Mouse (Mus musculus) mouse trophoblast stem cell (cell line): ENCODE results near the gene Clcn6.

Source experiments
- in situ Hi-C, 2 experiments: fragments of 300-500 bp; cut with MseI, MboI; formaldehyde crosslinking; loops; 2 replicates in 1 of 2; 3 replicates in 1 of 2; pipeline ENCODE4 v1.15.1; 2025

Clcn6 gene

GRCm38 (mm10) chr4:148038600-148039253, at the start of gene Clcn6, which contains the start of gene Mthfr:
TSS of gene Clcn6 (minus strand) at chr4:148038821.
TSS of gene Mthfr (plus strand) at chr4:148039077.
- in situ Hi-C loops = no loop called here

GRCm38 (mm10) chr4:148087907-148088527, 49.4 kb upstream of the Clcn6 start, which contains the start of gene Agtrap:
TSS of gene Agtrap (minus strand) at chr4:148088031.
- in situ Hi-C loops = no loop called here

DNA sequence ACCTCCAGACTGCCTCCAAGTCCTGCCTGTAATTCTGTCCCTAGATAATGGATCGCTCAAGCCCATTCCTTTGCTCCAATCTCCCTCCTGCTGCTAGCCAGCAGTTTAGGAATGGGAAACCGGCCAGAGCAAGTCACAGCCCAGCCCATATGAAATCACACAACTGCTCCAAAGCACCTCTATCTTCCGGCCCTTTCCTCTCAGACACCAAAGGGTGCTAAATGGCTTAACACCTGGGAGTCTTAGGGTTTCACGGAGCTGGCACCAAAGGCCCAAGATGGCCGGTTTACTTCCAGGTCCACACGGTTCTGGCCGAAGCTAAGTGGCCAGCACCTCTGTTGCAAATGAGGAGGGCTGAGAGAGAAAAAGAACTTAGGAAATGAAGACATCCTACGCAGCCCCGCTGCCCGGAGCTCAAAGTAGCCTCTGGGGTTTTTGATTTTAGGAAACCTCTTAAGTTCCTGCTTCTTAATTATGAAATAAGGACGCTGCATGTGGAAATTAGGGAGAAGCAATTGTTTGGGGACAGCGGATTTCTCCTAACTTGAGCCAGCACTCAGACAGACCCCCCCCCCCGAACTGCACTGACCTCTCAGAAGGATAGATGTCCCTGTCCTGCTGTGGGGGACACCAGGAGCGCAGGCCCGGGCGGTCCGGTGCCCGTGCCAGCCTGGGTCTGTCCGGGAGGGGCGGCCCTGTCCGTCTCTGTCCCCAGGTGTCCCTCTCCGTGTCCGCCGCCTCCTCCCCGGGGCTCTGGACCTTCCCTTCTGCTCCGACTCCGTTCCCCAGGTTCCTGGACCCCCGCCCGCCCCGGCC, 48.7 kb upstream of the Clcn6 start:
- in situ Hi-C loops = no loop called here

DNA sequence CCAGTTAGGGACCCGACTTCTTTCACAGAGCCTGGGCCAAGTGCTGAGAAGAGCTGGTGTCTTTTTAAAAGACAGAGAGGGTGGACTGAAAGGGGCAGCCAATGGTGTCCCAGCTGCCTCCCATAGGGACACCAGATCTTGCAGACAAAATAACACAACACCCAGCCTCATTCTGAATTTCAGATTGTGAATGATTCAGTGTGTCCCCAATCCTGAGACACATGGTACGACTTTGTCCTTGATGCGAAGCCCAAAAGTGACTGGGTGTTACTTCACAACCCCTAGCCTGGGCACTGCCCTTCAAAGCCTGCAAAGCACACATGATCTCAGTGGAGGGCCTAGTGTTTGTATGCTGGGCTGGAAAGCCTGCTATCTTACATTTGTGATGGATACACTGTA, 47.3 kb upstream of the Clcn6 start:
- in situ Hi-C loops = no loop called here

DNA sequence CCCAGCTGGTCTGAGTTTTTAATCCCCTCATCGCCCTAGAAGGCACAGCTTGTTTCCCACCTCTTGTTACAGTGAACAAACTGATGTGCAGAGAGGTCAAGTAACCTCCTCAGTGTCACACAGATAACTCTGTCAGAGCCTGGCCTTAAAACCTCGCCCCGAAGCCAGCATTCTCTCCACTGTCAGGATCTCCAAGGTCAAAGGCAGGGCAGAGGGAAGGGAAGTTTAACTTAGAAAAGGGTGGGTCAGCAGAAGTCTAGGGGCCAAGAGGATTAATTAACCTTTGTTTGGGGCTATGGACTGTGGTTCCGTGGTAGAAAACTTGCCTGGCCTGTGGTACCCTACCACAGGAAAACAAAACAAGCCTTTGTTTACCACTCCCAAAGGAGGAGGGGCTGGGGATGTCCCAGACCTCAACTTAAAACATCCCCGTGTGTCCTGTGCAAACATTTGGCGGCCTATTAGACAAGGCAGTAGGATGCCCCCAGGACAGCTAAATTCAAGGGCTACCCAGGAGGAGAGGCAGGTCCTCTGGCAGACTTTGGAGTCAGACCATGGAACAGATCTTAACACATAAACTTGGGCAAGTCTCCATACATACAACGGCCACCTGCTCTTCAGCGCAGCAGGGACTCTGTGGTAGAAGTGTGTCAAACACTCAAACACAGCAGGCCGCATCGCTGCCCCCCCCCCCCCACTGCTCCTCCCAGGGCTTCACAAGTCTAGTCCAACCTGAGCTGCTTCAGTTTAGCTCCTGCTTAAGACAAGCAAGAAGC, 46.7 kb upstream of the Clcn6 start:
- in situ Hi-C loops = no loop called here

GRCm38 (mm10) chr4:148084261-148084714, 45.7 kb upstream of the Clcn6 start:
- in situ Hi-C loops = no loop called here

GRCm38 (mm10) chr4:148083176-148083899, 44.7 kb upstream of the Clcn6 start:
- in situ Hi-C loops = no loop called here

DNA sequence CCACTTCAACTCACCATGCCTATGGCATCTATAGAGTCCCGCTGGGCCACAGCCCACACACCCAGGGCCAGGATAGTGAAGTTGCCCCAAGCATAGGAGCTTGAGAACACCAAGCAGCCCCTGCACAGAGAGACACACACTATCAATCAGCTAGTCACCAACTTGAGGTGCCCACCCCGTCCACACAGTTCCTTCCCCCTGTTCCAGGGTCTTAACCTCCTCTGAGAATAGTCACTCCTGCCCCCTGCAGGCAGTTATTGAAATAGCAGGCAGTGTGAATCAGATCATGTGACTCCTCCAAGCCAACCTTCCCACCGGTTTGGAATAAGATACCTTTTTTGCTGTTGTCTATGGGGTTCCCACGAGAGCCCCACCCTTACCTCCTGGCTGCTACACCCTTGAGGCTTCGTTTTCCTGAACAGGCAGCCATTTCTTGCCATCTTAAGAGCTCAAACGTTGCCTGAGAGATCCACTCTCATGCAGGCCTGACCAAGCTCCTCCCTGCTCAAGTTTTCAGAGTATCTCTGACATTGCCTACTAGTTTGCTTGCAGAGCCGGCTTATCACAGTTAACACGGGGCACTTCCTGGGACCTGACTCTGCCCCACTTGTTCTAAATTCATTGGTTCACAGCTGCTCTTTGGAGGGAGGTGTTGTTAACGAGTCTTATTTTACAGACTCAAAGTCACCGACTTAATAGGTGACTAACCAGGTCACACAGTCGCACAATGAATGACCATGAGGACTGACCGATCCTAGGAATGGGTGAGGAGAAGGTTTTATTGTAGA, 43.8 kb upstream of the Clcn6 start:
- in situ Hi-C loops = no loop called here

GRCm38 (mm10) chr4:148081201-148081600, 42.6 kb upstream of the Clcn6 start:
- in situ Hi-C loops = no loop called here

- in situ Hi-C loops = no loop called here
Measured at GRCm38 (mm10) chr4:148080597-148080973, 42.0 kb upstream of the Clcn6 start.

GRCm38 (mm10) chr4:148079944-148080596, 41.4 kb upstream of the Clcn6 start:
- in situ Hi-C loops = no loop called here

DNA sequence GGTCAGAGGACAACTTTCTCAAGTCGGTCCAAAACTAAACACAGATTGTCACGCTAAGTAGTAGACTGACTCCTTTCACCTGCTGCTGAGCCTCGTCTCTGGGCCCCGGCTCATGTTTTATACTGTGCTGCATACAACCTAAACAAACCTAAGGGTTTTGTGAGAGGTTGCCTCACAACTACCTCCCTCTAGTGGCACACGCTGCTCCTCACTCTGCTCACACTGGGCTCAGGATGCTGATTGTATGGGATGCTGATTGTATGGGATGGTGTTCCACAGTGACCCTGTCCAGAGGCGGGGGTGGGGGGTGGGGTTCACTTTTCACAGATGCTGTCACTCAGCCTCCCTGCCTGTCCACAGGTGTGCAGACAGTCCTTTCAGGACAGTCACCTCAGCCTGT, 40.6 kb upstream of the Clcn6 start:
- in situ Hi-C loops = no loop called here

DNA sequence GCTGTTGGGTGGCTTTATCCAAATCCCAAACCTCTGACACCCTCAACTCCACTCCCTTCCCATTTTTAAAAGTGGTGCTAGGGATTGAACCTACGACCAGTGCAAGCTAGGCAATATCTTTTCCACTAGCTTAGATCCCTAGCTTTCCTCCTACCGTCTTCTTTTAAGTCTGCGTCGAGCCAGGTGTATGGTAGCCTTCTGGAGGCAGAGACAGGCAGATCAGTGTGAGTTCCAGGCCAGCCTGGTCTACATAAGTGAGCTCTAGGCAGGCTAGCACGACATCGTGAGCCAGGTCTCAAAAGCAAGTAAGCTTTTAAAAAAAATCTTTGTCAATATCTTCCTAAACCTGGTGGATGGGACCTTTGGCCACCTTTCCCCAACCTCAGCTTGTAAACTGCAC, 37.3 kb upstream of the Clcn6 start:
- in situ Hi-C loops = no loop called here

DNA sequence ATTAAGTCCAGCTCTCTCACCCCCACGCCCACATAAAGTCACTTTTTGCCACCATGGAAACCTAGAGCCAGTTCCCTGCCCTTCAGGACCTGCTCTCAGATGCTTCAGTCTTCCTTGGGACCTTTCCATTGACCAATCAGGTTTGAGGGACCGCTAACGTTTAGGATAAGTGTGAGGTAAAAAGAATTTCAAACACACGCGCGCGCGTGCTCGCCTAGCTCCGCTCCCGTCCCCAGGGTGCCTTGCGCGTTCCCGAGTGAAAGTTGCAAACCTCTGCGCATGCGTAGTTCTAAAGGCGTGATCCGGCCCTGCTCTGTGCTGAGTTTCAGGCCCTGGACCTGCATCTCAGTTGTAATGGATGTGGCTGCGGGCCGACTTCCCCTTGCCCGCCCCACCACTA, 36.6 kb upstream of the Clcn6 start:
- in situ Hi-C loops = no loop called here

GRCm38 (mm10) chr4:148074521-148075189, 36.0 kb upstream of the Clcn6 start:
- in situ Hi-C loops = no loop called here

DNA sequence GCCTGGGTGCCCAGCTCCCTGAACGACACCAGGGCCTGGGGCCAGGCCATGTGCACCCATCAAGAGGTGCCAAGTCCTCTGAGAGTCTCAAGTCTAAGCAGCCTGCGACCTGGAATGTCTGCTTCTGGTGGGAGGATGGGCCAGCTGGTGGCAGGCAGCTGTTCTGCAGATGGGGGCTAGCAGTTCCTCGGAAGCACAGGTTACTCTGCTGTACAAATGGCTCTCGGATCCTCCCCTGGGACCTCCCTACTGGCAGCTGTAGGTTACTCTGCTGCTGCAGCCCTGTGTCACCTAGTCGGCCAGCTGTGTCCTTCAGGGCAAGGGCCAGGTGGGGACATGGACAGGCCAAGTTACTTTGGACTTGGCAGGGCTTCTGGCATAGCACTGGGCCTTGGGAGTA, 32.9 kb upstream of the Clcn6 start:
- in situ Hi-C loops = no loop called here

GRCm38 (mm10) chr4:148069602-148070218, 31.1 kb upstream of the Clcn6 start:
- in situ Hi-C loops = no loop called here

DNA sequence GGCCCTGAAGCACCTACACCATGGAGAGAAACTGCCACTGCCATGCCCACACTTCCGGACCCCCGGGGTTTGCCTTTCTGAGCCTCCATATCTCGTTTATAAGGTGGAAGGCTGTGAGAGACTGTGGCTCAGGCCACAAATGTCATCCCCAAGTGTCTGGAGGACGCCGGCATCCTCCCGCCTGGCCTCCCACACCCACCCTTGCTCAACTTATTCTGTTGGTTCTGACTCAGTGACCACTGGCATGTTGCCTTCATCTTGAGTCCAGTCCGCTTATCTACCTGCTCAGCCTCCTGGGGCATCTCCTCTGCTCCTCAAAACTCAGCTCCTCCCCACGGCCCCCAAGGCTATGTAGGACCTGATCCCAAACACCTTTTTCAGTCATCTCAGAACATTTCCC, 28.7 kb upstream of the Clcn6 start:
- in situ Hi-C loops = no loop called here

DNA sequence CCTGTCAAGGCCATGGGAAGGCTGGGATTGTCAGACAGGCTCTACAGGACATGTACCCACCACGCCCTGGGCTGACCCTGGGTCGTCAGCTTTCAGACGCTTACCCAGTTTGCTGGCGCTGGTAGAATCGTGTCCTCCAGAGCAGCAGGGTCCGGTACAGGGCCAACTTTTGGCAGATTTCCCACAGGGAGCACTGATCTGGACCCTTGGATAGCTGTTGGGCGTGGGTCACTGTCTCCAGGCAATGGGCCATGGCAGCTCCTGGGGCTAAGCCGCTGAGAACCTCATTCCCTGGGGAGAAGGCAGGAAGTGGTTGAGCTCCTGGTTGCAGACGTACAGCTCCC, 27.8 kb upstream of the Clcn6 start:
- in situ Hi-C loops = no loop called here
